Mouse (Mus musculus): ENCODE data around the gene Gm49336. TPM values are rescaled to one million over a fixed set of nuclear protein-coding genes. Genes with fewer than 3 reads are reported as not detected.

The Gm49336 gene
- 51.8 TPM for polyA plus RNA-seq (2017; shearing (Covaris generic))

GRCm38 (mm10) chr14:60251281-60252003 is at the start of gene Gm49336, which contains the start of gene Nupl1:
Gm49336 (minus strand) TSS chr14:60251507.
Nupl1 (minus strand) TSS chr14:60251431.

GRCm38 (mm10) chr14:60264990-60265876 is 13.9 kb upstream of the Gm49336 start, which contains the start of gene Mtmr6:
Mtmr6 (plus strand) TSS chr14:60265228.

GRCm38 (mm10) chr14:60196884-60197283 is 54.4 kb downstream of the Gm49336 start, which contains the start of gene Atp8a2:
Atp8a2 (minus strand) TSS chr14:60197179.

Other genes with a start within 250 kb of the Gm49336 start
- 7.4 TPM for gene Atp8a2, start 54.3 kb downstream of the Gm49336 start, polyA plus RNA-seq (2017; shearing (Covaris generic))
- 0.19 TPM for gene Nupl1, start 76 bp downstream of the Gm49336 start, polyA plus RNA-seq (2017; shearing (Covaris generic))
- 63.3 TPM for gene Mtmr6, start 13.7 kb upstream of the Gm49336 start, polyA plus RNA-seq (2017; shearing (Covaris generic))
- gene Amer2, start 121.8 kb upstream of the Gm49336 start, polyA plus RNA-seq (2017; shearing (Covaris generic)) = not detected

Data from effector memory CD4-positive, alpha-beta T cell, adult 5 months (primary cell).